Mouse (Mus musculus) brain, embryonic 14.5 days (tissue): ENCODE data around the gene Kif24. TPM values are rescaled to one million over a fixed set of nuclear protein-coding genes. Genes with fewer than 3 reads are reported as not detected.
A peak's percentile ranks its signal among the peaks of the same experiment; 100 is the strongest.

Source experiments
- DNase-seq: peaks from one replicate; pipeline ENCODE4 v3.0.0-alpha.2; 2011; ENCODE audit warnings: low read depth
- CTCF ChIP-seq: fragments of 200-500 bp; IDR thresholded peaks from 2 replicates; pipeline ENCODE4 v1.5.1; 2012; ENCODE audit warnings: inconsistent platforms, mild to moderate bottlenecking, moderate library complexity, borderline replicate concordance; ENCODE audit not compliant: insufficient read depth, insufficient read length; ENCODE audit errors: extremely low read depth
- POLR2A ChIP-seq: fragments of 200-500 bp; IDR thresholded peaks from 2 replicates; pipeline ENCODE4 v1.6.1; 2012; ENCODE audit warnings: mild to moderate bottlenecking, inconsistent platforms, borderline replicate concordance; ENCODE audit not compliant: poor library complexity, insufficient read depth, insufficient read length, severe bottlenecking; ENCODE audit errors: extremely low read depth
- polyA plus RNA-seq: library from polyadenylated mRNA; depleted of rRNA; stranded (reverse); fragments of >200 nt; gene quantifications from 2 replicates; pipeline ENCODE4 v1.2.3, GENCODE M21; 2012

Gene Kif24
- polyA plus RNA-seq, 1 experiment: 4.2 TPM

GRCm38 (mm10) chr4:41499619-41500018, 34.9 kb upstream of the Kif24 start:
- no peak for DNase-seq
- no peak for TF ChIP-seq CTCF

- peak; percentile 59 for DNase-seq
- TF ChIP-seq POLR2A (no peak), CTCF (no peak)
Measured at GRCm38 (mm10) chr4:41498921-41499391, 34.3 kb upstream of the Kif24 start.

- peak; percentile 24 for DNase-seq
- TF ChIP-seq CTCF (no peak), POLR2A (no peak)
Measured at GRCm38 (mm10) chr4:41497995-41498845, 33.5 kb upstream of the Kif24 start.

- TF ChIP-seq POLR2A (no peak), CTCF (peak; percentile 54; the same call in 1 of the 2 replicates)
- DNase-seq: peak; percentile 68
Measured at GRCm38 (mm10) chr4:41497579-41497978, 32.9 kb upstream of the Kif24 start.

- TF ChIP-seq CTCF: no peak
- TF ChIP-seq POLR2A: no peak
- DNase-seq: no peak
Measured at GRCm38 (mm10) chr4:41497046-41497445, 32.4 kb upstream of the Kif24 start.

GRCm38 (mm10) chr4:41495850-41496249, 31.2 kb upstream of the Kif24 start:
- no peak for TF ChIP-seq CTCF
- no peak for TF ChIP-seq POLR2A
- DNase-seq: peak; percentile 90

GRCm38 (mm10) chr4:41495076-41495475, 30.4 kb upstream of the Kif24 start:
- no peak for TF ChIP-seq CTCF
- TF ChIP-seq POLR2A: no peak
- DNase-seq: no peak

GRCm38 (mm10) chr4:41494378-41494777, 29.7 kb upstream of the Kif24 start:
- TF ChIP-seq POLR2A: no peak
- TF ChIP-seq CTCF: no peak
- DNase-seq: no peak

GRCm38 (mm10) chr4:41493464-41494116, 28.9 kb upstream of the Kif24 start:
- DNase-seq: no peak
- TF ChIP-seq POLR2A (no peak), CTCF (no peak)

- DNase-seq: no peak
- TF ChIP-seq POLR2A: no peak
- no peak for TF ChIP-seq CTCF
Measured at GRCm38 (mm10) chr4:41492951-41493350, 28.3 kb upstream of the Kif24 start.

GRCm38 (mm10) chr4:41481601-41482017, 16.9 kb upstream of the Kif24 start:
- no peak for DNase-seq
- TF ChIP-seq CTCF (no peak), POLR2A (no peak)

GRCm38 (mm10) chr4:41480254-41480653, 15.6 kb upstream of the Kif24 start:
- no peak for DNase-seq
- TF ChIP-seq CTCF (no peak), POLR2A (no peak)

- TF ChIP-seq CTCF (no peak), POLR2A (no peak)
- no peak for DNase-seq
Measured at GRCm38 (mm10) chr4:41479456-41479804, 14.7 kb upstream of the Kif24 start.
